In the genomic region with DNA sequence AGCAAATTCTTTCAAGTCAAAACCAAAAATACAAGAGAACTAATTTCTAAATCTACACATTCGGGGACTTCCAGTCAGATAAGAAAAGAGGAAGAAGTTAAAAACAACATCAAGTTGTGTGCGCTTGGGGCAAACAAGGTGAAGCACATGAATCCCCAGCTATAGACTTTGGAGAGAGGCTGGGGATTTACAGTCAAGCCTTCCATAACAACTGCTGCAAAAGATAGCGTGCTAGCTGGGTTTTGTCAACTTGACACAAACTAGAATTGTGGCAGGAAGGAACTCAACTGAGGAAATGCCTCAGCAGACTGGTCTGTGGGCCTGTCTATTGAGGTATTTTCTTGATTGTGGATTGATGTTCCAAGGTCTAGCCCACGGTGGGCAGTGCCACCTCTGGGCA, we compare ENCODE assay signal across 11 mouse cellular contexts. TPM values are rescaled to one million over a fixed set of nuclear protein-coding genes. Genes with fewer than 3 reads are reported as not detected.
DNase-seq lines count a peak whose midpoint lies in the region; ATAC-seq lines count a peak whose summit lies in the region.
"Had no signal": no experiment of that assay in that cellular context is flagged by ENCODE, and none has a peak within 500 bp of the region (broad histone marks: within the 10 kb centered on the region; RNA-seq: fewer than 3 reads in every experiment).

No protein-coding gene starts in this region.

- peak overlapping the region; percentile 20; the same call in 1 of the 2 replicates for H3K27ac ChIP-seq in kidney, embryonic 14.5 days (ENCODE audit: low read depth, low read length)
- peak overlapping the region; percentile 59 for H3K27ac ChIP-seq in brown adipose tissue, adult 24 weeks (replicated peaks; ENCODE audit: low read depth, low read length)

- 59% methylated on average over 4 of the region's 4 CpGs for WGBS in kidney, embryonic 14.5 days

- H3K4me1 ChIP-seq in kidney, embryonic 14.5 days (ENCODE audit: control insufficient read depth, insufficient read depth, low read length), result peaks cover 13% of the 10 kb centered on the region
- peaks cover 24% of the 10 kb centered on the region for H3K4me1 ChIP-seq in brown adipose tissue, adult 24 weeks (ENCODE audit: control insufficient read depth, insufficient read depth, insufficient read length, low read length)

- H3K4me2 ChIP-seq in kidney, embryonic 14.5 days (replicated peaks; ENCODE audit: low read depth, low read length), result no peak overlapping the region

- H3K36me3 ChIP-seq in kidney, embryonic 14.5 days (ENCODE audit: control insufficient read depth, insufficient read depth, low read length), result no peaks in the 10 kb centered on the region

- H3K9ac ChIP-seq in kidney, embryonic 14.5 days (ENCODE audit: low read depth, low read length), result no peak overlapping the region

- H3K4me3 ChIP-seq in kidney, embryonic 14.5 days (ENCODE audit: low read length), result no peak overlapping the region
- H3K4me3 ChIP-seq in brown adipose tissue, adult 24 weeks (ENCODE audit: insufficient read depth, low read depth, low read length), result no peak overlapping the region

- no peak for DNase-seq in kidney, postnatal 25 days
- peak; percentile 60 for DNase-seq in CD4-positive, CD25-positive, alpha-beta regulatory T cell, adult 2 months (ENCODE audit: low read depth, low spot score)
- no peak for DNase-seq in ovary, adult 18-20 months (ENCODE audit: low spot score)
- DNase-seq: cerebellum, adult 8-10 months; lung, adult 18-20 months had no signal

- H3K9me3 ChIP-seq in kidney, embryonic 14.5 days (ENCODE audit: control insufficient read depth, low read length), result no peaks in the 10 kb centered on the region

- no peaks in the 10 kb centered on the region for H3K27me3 ChIP-seq in kidney, embryonic 14.5 days (ENCODE audit: control insufficient read depth, insufficient read depth, low read length)

- no peak for ATAC-seq in kidney, embryonic 14.5 days (ENCODE audit: low FRiP score, low TSS enrichment)
- peak; percentile 29; the same call in 1 of the 2 replicates for ATAC-seq in megakaryocyte, adult 5-6 weeks (ENCODE audit: poor library complexity, severe bottlenecking)
- ATAC-seq in frontal cortex, adult (ENCODE audit: low TSS enrichment), result no peak
- ATAC-seq: forebrain, embryonic 16.5 days; intestine, embryonic 16.5 days had no signal

RNA-seq across cellular contexts. Expression of a gene that starts 12.4 kb away (rescaled TPM):
- polyA plus RNA-seq in kidney, embryonic 14.5 days (2014; fragmentation: Nextera tagmentation; extraction: Ambion mirVana), result 13.5 and 20.2 TPM in 2 replicates
- 9.5 and 12.0 TPM in 2 replicates for polyA plus RNA-seq in brown adipose tissue, adult 24 weeks (2012; ENCODE audit: insufficient read depth, insufficient read length, missing spikeins)
- 95.9 and 115 TPM in 2 replicates for total RNA-seq in megakaryocyte, adult 5-6 weeks (2015)
- total RNA-seq in megakaryocyte, adult 5-6 weeks (2017), result 37.2 and 62.2 TPM in 2 replicates

RNA-seq across cellular contexts. Expression of a gene that starts 34.5 kb away (rescaled TPM):
- 1.7 and 3.2 TPM in 2 replicates for polyA plus RNA-seq in kidney, embryonic 14.5 days (2014; fragmentation: Nextera tagmentation; extraction: Ambion mirVana)
- polyA plus RNA-seq in brown adipose tissue, adult 24 weeks (2012; ENCODE audit: insufficient read depth, insufficient read length, missing spikeins), result not detected in 2 replicates
- total RNA-seq in megakaryocyte, adult 5-6 weeks (2015), result not detected in 2 replicates
- total RNA-seq in megakaryocyte, adult 5-6 weeks (2017), result not detected in 2 replicates

RNA-seq across cellular contexts. Expression of a gene that starts 53.2 kb away (rescaled TPM):
- 9.0 and 9.9 TPM in 2 replicates for polyA plus RNA-seq in kidney, embryonic 14.5 days (2014; fragmentation: Nextera tagmentation; extraction: Ambion mirVana)
- 0.79 TPM in 1 of 2 replicates, not detected in the other for polyA plus RNA-seq in brown adipose tissue, adult 24 weeks (2012; ENCODE audit: insufficient read depth, insufficient read length, missing spikeins)
- 1.0 and 2.3 TPM in 2 replicates for total RNA-seq in megakaryocyte, adult 5-6 weeks (2015)
- 0.85 and 0.92 TPM in 2 replicates for total RNA-seq in megakaryocyte, adult 5-6 weeks (2017)
